Mouse (Mus musculus) MEL (cell line): ENCODE results near the gene Lrba. TPM values are rescaled to one million over a fixed set of nuclear protein-coding genes. Genes with fewer than 3 reads are reported as not detected.

Source experiments
- DNase-seq: peaks from one replicate; pipeline ENCODE4 v3.0.0; 2011; ENCODE audit warnings: low read depth, low spot score
- H3K27ac ChIP-seq: 2 replicates; pipeline ENCODE4 v1.5.1; 2012; ENCODE audit warnings: low read depth, mild to moderate bottlenecking, control low read depth, low read length, moderate library complexity; ENCODE audit not compliant: control insufficient read depth
- H3K27me3 ChIP-seq, 2 experiments: fragments of 150-350 bp in 1 of 2; sonication (generic) in 1 of 2; 2 replicates each; pipeline ENCODE4 v1.6.1; 2012; ENCODE audit warnings: low read length in 2 of 2, mild to moderate bottlenecking in 2 of 2, improper control_type of control experiment in 1 of 2, moderate library complexity in 1 of 2; ENCODE audit not compliant: insufficient read depth in 2 of 2, control insufficient read depth in 1 of 2
- H3K36me3 ChIP-seq, 2 experiments: 2 replicates each; pipeline ENCODE4 v1.6.1; 2012 to 2014; ENCODE audit warnings: low read length in 2 of 2, improper control_type of control experiment in 1 of 2, inconsistent platforms in 1 of 2, mild to moderate bottlenecking in 1 of 2; ENCODE audit not compliant: insufficient read depth in 2 of 2, control insufficient read depth in 1 of 2
- H3K4me1 ChIP-seq, 2 experiments: fragments of 150-350 bp in 1 of 2; sonication (generic) in 1 of 2; 2 replicates each; pipeline ENCODE4 v1.6.1; 2012; ENCODE audit warnings: low read length in 2 of 2, improper control_type of control experiment in 1 of 2, mild to moderate bottlenecking in 1 of 2; ENCODE audit not compliant: insufficient read depth in 2 of 2, control insufficient read depth in 1 of 2
- H3K4me3 ChIP-seq, 2 experiments: fragments of 150-350 bp in 1 of 2; sonication (generic) in 1 of 2; 2 replicates each; pipeline ENCODE4 v1.5.1; 2012; ENCODE audit warnings: low read depth in 2 of 2, low read length in 2 of 2, mild to moderate bottlenecking in 2 of 2, moderate library complexity in 2 of 2, control low read depth in 1 of 2, improper control_type of control experiment in 1 of 2; ENCODE audit not compliant: control insufficient read depth in 1 of 2, insufficient read depth in 1 of 2
- H3K79me2 ChIP-seq: 2 replicates; pipeline ENCODE4 v1.6.1; 2012; ENCODE audit warnings: mild to moderate bottlenecking, low read length, moderate library complexity; ENCODE audit not compliant: control insufficient read depth, poor library complexity, insufficient read depth
- H3K9ac ChIP-seq: 2 replicates; pipeline ENCODE4 v1.6.1; 2012; ENCODE audit warnings: low read depth, mild to moderate bottlenecking, control low read depth, low read length, moderate library complexity; ENCODE audit not compliant: control insufficient read depth, poor library complexity, severe bottlenecking
- H3K9me3 ChIP-seq: fragments of 150-350 bp; sonication (generic); replicated peaks from 2 replicates; pipeline ENCODE4 v1.6.1; 2012; ENCODE audit warnings: mild to moderate bottlenecking, low read length, improper control_type of control experiment, moderate library complexity; ENCODE audit not compliant: insufficient read depth
- CTCF ChIP-seq, 3 experiments: IDR thresholded peaks in 2 of 3; conservative IDR thresholded peaks in 1 of 3; 2 replicates each; pipeline ENCODE4 v1.5.1; 2011 to 2012; ENCODE audit warnings: low read length in 3 of 3, low read depth in 2 of 3, mild to moderate bottlenecking in 2 of 3, improper control_type of control experiment in 1 of 3, inconsistent platforms in 1 of 3, mixed read lengths in 1 of 3, moderate library complexity in 1 of 3; ENCODE audit not compliant: control insufficient read depth in 1 of 3, insufficient read depth in 1 of 3, poor library complexity in 1 of 3, severe bottlenecking in 1 of 3
- E2F4 ChIP-seq: IDR thresholded peaks from 2 replicates; pipeline ENCODE4 v1.6.1; 2011; ENCODE audit warnings: low read depth, low read length, improper control_type of control experiment, borderline replicate concordance
- EP300 ChIP-seq, 2 experiments: IDR thresholded peaks; 2 replicates each; pipeline ENCODE4 v1.6.1; 2011; ENCODE audit warnings: improper control_type of control experiment in 2 of 2, low read length in 2 of 2, low read depth in 1 of 2, mild to moderate bottlenecking in 1 of 2
- GABPA ChIP-seq: IDR thresholded peaks from 2 replicates; pipeline ENCODE4 v1.6.1; 2012; ENCODE audit warnings: low read depth, mild to moderate bottlenecking, inconsistent platforms, low read length, improper control_type of control experiment, moderate library complexity
- GATA1 ChIP-seq: IDR thresholded peaks from 2 replicates; pipeline ENCODE4 v1.6.1; 2011; ENCODE audit warnings: low read depth, low read length, improper control_type of control experiment
- HCFC1 ChIP-seq: IDR thresholded peaks from 2 replicates; pipeline ENCODE4 v1.6.1; 2012; ENCODE audit warnings: low read depth, mild to moderate bottlenecking, inconsistent platforms, low read length, improper control_type of control experiment, moderate library complexity
- MAFK ChIP-seq: IDR thresholded peaks from 2 replicates; pipeline ENCODE4 v1.6.1; 2011; ENCODE audit warnings: low read depth, mild to moderate bottlenecking, low read length, improper control_type of control experiment, borderline replicate concordance
- MAZ ChIP-seq: IDR thresholded peaks from 2 replicates; pipeline ENCODE4 v1.6.1; 2012; ENCODE audit warnings: low read depth, mild to moderate bottlenecking, inconsistent platforms, low read length, improper control_type of control experiment
- MEF2A ChIP-seq: IDR thresholded peaks from 2 replicates; pipeline ENCODE4 v1.6.1; 2014; ENCODE audit warnings: low read depth, mild to moderate bottlenecking, inconsistent platforms, low read length, improper control_type of control experiment; ENCODE audit not compliant: poor library complexity, insufficient replicate concordance, severe bottlenecking; ENCODE audit errors: extremely low read depth
- NELFE ChIP-seq: IDR thresholded peaks from 2 replicates; pipeline ENCODE4 v1.6.1; 2011; ENCODE audit warnings: low read depth, low read length, improper control_type of control experiment
- RAD21 ChIP-seq: IDR thresholded peaks from 2 replicates; pipeline ENCODE4 v1.6.1; 2011; ENCODE audit warnings: mild to moderate bottlenecking, low read depth, low read length, improper control_type of control experiment
- RCOR1 ChIP-seq: IDR thresholded peaks from 2 replicates; pipeline ENCODE4 v1.6.1; 2012; ENCODE audit warnings: low read depth, mild to moderate bottlenecking, inconsistent platforms, low read length, improper control_type of control experiment
- SIN3A ChIP-seq: IDR thresholded peaks from 2 replicates; pipeline ENCODE4 v1.6.1; 2012; ENCODE audit warnings: low read length, improper control_type of control experiment, inconsistent platforms
- SMC3 ChIP-seq: IDR thresholded peaks from 2 replicates; pipeline ENCODE4 v1.6.1; 2011; ENCODE audit warnings: low read depth, low read length, improper control_type of control experiment
- TBP ChIP-seq: IDR thresholded peaks from 2 replicates; pipeline ENCODE4 v1.8.0; 2011; ENCODE audit warnings: low read depth, low read length, improper control_type of control experiment
- UBTF ChIP-seq: IDR thresholded peaks from 2 replicates; pipeline ENCODE4 v1.6.1; 2012; ENCODE audit warnings: low read depth, mild to moderate bottlenecking, inconsistent platforms, low read length, improper control_type of control experiment, moderate library complexity, borderline replicate concordance; ENCODE audit not compliant: insufficient read depth
- ZC3H11A ChIP-seq: IDR thresholded peaks from 2 replicates; pipeline ENCODE4 v1.6.1; 2012; ENCODE audit warnings: low read depth, mild to moderate bottlenecking, inconsistent platforms, low read length, improper control_type of control experiment
- ZKSCAN1 ChIP-seq: IDR thresholded peaks from 2 replicates; pipeline ENCODE4 v1.6.1; 2012; ENCODE audit warnings: low read depth, mild to moderate bottlenecking, inconsistent platforms, low read length, improper control_type of control experiment, moderate library complexity
- ZMIZ1 ChIP-seq: IDR thresholded peaks from 2 replicates; pipeline ENCODE4 v1.6.1; 2012; ENCODE audit warnings: low read depth, mild to moderate bottlenecking, inconsistent platforms, low read length, improper control_type of control experiment, moderate library complexity
- polyA plus RNA-seq, 2 experiments: library from polyadenylated mRNA; stranded (reverse) in 1 of 2; unstranded in 1 of 2; fragments of >175 nt in 1 of 2; fragments of >200 nt in 1 of 2; gene quantifications; 2 replicates each; pipeline versions ENCODE4 v1.2.1 to v1.2.4; 2012; ENCODE audit warnings: low replicate concordance in 2 of 2, low read depth in 1 of 2; ENCODE audit not compliant: insufficient read length in 2 of 2, insufficient read depth in 1 of 2, missing spikeins in 1 of 2
- total RNA-seq: library from RNA; depleted of rRNA; stranded (reverse); fragments of 300-350 nt; gene quantifications from 2 replicates; pipeline ENCODE4 v1.2.3, GENCODE M21; 2012

The Lrba gene
- total and polyA plus RNA-seq, 3 experiments = 10.9 to 17.9 TPM; not detected in 1

GRCm38 (mm10) chr3:86758727-86759126 lies 534.2 kb downstream of the Lrba start:
- Histone ChIP-seq H3K27ac (no peak overlapping the region), H3K4me1 (no peaks in the 10 kb centered on the region), H3K9me3 (no peaks in the 10 kb centered on the region), H3K9ac (0 out of 2 replicates have a peak overlapping the region, but pooled peaks have one; percentile 18), H3K27me3 (no peaks in the 10 kb centered on the region), H3K79me2 (no peaks in the 10 kb centered on the region), H3K36me3 (no peaks in the 10 kb centered on the region), H3K4me3 (no peak overlapping the region)
- DNase-seq = no peak
- no peak for TF ChIP-seq SIN3A
- no peak for TF ChIP-seq TBP
- no peak for TF ChIP-seq SMC3
- no peak for TF ChIP-seq NELFE
- TF ChIP-seq UBTF = no peak
- TF ChIP-seq E2F4 = no peak
- no peak for TF ChIP-seq MAZ
- no peak for TF ChIP-seq GABPA
- TF ChIP-seq EP300 (IDR thresholded peaks at IDR 0.05; ENCODE audit: low read depth in 1 of 2, low read length in 2 of 2) = no peak
- no peak for TF ChIP-seq GATA1
- no peak for TF ChIP-seq HCFC1
- no peak for TF ChIP-seq ZC3H11A
- no peak for TF ChIP-seq RCOR1
- TF ChIP-seq MAFK = no peak

GRCm38 (mm10) chr3:86759383-86759782 lies 534.9 kb downstream of the Lrba start:
- TF ChIP-seq CTCF (IDR thresholded peaks at IDR 0.05 in 2 of 3, conservative IDR thresholded peaks at IDR 0.05 in 1 of 3; ENCODE audit: control insufficient read depth in 1 of 3, insufficient read depth in 1 of 3, low read depth in 2 of 3, low read length in 3 of 3, poor library complexity in 1 of 3, severe bottlenecking in 1 of 3) = no peak
- no peak for TF ChIP-seq ZMIZ1
- TF ChIP-seq ZKSCAN1 = no peak
- TF ChIP-seq MEF2A = no peak
- no peak for TF ChIP-seq EP300 (IDR thresholded peaks at IDR 0.05; ENCODE audit: low read depth in 1 of 2, low read length in 2 of 2)
- TF ChIP-seq RCOR1 = no peak
- no peak for TF ChIP-seq RAD21

More at GRCm38 (mm10) chr3:86759383-86759782, 534.9 kb downstream of the Lrba start:
- H3K27ac ChIP-seq = no peak overlapping the region
- H3K79me2 ChIP-seq = no peaks in the 10 kb centered on the region
- no peaks in the 10 kb centered on the region for H3K9me3 ChIP-seq
- H3K9ac ChIP-seq = no peak overlapping the region
- H3K4me1 ChIP-seq = no peaks in the 10 kb centered on the region
- no peak for DNase-seq
- no peak overlapping the region for H3K4me3 ChIP-seq
- H3K27me3 ChIP-seq = no peaks in the 10 kb centered on the region
- no peaks in the 10 kb centered on the region for H3K36me3 ChIP-seq
